Mouse (Mus musculus): ENCODE measurements around the gene Whamm. TPM values are rescaled to one million over a fixed set of nuclear protein-coding genes. Genes with fewer than 3 reads are reported as not detected.
A peak's percentile ranks its signal among the peaks of the same experiment; 100 is the strongest.

Whamm gene
- total RNA-seq, 2 experiments from 2014 or later: 7.5 to 9.0 TPM

DNA sequence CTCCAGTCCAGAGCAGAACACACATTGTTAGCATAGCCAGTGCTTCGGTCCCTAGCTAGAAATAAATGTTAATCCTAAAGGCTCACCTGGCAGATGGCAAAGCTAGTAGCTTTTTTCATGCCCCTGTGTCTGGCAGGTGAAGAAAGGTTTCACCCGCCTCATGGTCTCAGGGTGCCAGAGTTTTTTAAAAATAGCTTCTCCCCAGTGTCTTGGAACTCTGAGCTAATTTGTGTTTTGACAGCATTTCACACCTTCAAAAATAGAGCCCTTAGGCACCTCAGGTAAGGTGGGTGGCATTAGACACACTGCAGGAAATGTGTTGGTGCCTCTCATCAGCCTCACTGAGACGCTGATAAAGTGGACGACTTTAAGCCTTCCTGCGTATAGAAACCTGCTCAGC, 24.0 kb downstream of the Whamm start:
- DNase-seq (ENCODE audit: low spot score in 2 of 2): no peak

DNA sequence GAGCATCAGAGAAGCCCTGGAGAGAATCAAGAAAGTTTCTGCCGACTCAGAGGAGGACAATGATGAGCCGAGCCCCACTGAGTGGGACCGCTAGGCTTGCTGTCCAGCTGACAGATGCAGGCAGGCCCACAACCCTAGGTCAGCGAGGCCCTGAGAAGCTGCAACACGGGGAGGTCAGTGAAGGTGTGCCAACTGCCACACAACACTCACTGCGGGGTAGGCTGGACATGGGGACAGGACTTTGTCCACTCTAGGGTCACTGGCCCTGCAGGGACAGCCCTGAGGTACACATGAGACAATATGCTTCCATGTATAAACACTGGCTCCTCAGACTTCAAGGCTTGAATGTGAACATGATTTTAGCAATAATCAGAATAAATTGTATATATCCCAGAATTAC, 25.0 kb downstream of the Whamm start:
- DNase-seq (ENCODE audit: low spot score in 2 of 2): no peak

DNA sequence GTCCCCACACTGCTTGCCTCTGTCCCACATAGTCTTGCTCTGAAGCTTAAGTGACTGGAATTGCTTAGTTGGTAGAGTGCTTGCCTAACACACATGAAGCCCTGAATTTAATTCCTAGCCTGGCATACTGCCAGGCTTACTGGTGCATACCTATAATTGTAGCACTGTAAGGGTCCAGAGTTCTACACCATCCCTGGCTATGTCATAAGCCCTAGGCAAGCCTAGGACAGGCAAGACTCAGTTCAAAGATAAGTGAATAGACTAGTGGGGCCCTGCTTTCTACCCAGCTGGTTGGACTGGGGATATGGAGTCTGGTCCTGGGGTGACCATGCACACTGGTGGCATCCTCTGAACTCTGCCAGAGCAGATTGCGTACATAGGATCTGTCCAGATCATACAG, 26.6 kb downstream of the Whamm start:
- DNase-seq (ENCODE audit: low spot score in 2 of 2): no peak

DNA sequence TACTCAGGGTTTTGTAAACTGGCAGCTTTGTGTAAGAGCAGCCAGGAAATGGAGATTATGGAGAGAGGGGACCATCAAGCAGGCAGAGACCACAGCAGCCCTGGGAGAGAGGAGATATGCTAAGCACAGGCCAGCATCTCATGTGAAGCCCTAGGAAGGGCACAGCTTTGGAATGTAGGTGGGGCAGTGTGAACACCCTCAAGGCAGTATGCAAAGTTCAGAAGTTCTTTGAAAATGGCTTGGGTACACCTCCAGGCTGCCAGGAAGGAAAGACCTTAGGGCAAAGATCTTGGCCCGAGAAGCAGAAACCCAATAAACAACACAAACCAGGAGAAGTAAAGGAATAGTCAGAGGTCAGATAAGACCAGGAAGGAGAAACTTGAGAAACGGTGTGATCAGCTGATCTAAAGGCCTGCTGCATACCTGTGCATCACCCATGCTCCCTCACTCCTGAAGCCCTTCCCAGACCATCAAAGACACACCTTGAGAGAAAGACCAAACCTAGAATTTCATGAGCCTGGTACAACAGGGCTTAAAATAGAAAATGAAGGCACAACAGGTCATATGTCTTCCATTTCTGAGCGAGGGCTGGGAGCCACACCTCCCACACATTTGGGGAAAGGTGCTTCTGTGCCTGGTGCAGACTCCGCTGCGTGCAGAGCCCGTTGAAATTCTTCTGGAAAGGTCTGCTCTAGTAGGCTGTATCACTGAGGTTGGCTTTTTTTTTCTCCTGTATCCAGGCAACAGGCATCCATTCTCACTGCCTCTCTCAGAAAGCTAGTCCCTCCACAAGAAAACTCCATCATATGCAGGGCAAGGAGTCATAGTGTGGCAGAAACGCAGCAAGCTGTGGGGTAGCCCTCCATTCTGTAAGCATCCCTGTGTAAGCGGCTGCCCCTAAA, 28.6 kb downstream of the Whamm start:
- DNase-seq (ENCODE audit: low spot score in 2 of 2): no peak

DNA sequence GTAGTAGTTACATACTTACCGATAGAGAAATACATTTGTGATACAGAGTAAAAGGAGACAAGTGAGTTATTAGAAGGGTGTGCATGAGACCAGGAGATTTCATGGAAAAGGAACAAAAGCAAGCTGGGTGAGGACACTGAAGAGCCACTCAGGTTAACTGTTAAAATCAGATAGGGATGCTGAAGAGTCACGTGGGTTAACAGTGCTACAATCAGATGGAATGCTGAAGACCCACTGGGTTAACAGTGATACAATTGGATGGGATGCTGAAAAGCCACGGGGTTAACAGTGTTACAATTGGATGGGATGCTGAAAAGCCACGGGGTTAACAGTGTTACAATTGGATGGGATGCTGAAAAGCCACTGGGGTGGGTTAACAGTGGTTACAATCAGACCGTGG, 33.9 kb downstream of the Whamm start:
- no peak for DNase-seq (ENCODE audit: low spot score in 2 of 2)

DNA sequence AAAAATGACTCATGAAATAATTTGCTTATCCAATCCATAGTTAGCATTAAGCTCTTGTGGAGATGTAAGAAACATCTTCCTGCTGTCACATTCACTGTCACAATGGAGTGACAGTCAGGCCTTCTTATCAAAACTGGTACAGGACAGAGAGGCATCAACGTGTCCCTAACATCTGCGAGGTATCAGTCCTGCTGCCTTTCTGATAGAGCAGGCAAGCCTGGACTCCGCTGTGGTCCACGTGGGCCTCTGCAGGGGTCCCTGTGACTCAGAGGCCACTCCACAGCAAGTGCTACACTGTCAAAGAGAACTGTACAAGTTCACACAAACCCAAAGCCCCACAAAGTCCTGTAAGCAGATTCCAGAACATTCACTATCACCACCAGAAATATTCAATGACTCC, 34.4 kb downstream of the Whamm start:
- no peak for DNase-seq (ENCODE audit: low spot score in 2 of 2)

DNA sequence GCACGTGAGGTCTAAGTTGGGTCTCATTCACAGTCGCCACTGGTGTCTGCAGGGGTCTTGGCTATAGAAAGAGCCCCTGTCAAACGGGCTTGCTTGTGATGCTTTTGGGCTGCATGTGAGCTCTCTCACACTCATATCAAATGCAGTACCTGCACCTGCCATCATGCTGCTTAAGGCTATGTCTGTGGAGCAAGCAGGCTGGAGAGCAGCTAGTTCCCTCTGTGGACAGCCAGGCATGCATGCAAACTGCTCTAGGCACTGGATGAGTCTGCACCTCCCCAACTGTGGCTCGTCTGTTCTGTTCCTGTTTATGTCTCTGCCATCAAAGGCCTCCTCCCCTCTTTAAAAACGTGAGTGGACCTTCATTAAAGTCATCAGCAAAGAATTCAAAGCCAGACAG, 35.4 kb downstream of the Whamm start:
- no peak for DNase-seq (ENCODE audit: low spot score in 2 of 2)

DNA sequence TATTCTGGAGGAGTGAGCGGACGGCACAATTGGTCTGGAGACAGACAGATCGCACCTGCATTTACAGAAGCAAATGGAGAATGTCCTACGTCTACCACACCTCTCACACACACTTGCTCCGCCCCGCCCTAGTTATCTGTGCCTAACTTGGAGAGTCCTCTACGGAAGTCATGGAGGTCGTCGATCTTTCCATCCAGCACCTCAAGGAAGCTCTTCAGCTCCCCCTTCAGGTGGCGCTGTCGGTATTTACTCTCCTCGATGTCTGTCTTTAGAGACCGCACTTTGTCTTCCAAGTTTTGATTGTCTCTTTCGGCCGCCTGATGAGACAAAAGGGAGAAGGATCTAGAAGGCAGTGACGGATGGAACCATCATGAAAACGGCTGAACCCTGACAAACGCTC, 39.1 kb downstream of the Whamm start:
- peak in 1 of 2 experiments; percentile 26 for DNase-seq (ENCODE audit: low spot score in 2 of 2)

DNA sequence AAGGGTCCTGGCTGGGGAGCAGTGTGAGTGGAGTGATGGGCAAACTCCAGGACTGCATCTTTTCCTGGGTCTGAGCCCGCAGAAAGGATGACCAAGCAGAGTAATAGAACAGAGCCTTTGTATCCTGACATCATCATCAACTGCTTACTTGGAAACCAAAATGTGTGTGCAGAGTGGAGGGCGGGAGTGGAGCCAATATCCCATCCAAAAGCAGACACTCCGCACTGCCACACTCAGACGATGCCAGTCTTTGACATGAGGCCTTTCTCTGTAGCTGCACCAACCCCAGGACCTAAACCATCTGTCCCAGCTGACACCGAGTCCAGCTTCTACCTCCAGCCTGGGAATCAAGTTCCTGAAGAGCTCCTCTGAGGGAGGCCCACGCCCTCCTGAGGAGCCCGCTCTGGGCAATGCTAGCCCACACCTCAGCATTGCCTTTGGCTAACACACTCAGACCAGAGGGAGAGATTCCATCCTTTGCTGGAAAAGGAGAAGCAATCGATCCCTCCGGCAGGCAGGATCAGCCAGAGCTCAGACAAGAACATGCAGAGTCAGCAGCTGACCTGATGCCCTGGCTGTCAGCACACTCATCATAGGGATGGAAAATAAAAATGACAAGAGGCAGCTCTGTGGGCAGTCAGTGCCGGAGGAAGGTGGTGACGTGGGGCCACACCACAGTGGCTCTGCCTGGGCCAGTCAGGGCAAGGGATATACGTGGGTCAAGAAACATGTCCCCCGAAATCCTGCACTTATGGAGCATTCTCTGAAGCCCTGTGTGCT, 42.0 kb downstream of the Whamm start:
- DNase-seq (ENCODE audit: low spot score in 2 of 2): no peak

DNA sequence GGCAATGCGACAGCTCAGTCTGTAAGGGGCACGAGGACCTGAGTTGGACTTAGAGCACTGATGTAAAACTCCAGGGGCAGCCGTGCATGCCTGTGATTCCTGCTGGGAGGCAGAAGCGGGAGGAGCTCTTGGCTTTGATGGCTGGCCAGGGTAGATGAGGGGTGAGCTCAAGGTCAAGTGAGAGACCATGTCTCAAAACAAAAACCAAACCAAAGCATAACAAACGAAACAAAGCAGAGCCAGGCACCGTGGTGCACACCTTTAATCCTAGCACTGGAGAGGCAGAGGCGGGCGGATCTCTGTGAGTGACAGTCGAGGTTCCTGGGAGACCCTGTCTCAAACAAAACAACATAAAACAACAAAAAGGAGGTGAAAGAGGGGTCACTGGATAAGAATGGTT, 44.0 kb downstream of the Whamm start:
- DNase-seq (ENCODE audit: low spot score in 2 of 2): no peak

DNA sequence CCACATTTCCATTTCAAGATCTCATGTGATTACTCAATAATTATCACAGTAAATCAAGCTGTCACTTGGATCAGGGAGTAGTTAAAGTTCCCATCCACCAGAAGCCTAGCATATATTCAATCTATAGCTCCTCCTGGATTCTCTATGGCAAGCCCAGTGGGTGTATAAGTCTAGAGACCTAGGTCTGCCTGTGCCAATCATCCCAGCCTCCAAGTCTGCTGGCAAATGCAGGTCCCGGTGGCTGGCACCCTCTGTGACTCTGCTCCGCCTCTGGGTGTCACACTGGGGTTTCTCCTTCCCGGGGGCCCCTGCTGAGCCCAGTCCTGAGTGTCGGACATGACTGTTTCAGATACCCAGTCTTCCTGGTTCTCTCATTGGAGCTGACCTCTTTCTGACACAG, 51.7 kb downstream of the Whamm start:
- no peak for DNase-seq (ENCODE audit: low spot score in 2 of 2)

DNA sequence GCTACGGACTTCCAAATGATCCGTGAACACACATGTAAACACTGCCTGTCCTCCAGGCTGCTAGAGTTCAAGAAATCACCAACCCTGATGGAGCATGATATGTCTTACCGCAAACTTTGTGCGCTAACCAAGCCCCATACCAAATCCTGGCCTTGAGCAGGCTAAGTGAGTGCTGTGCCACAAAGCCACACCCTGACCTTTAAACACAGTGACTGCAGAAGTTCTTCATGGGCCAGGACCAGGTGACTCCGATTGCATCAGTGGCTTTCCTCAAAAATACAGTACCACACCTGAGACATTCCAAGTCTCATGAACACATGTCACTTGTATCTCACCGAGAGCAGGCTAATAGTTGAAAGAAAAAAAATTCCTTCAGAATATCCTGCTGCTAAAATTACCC, 52.7 kb downstream of the Whamm start:
- no peak for DNase-seq (ENCODE audit: low spot score in 2 of 2)

DNA sequence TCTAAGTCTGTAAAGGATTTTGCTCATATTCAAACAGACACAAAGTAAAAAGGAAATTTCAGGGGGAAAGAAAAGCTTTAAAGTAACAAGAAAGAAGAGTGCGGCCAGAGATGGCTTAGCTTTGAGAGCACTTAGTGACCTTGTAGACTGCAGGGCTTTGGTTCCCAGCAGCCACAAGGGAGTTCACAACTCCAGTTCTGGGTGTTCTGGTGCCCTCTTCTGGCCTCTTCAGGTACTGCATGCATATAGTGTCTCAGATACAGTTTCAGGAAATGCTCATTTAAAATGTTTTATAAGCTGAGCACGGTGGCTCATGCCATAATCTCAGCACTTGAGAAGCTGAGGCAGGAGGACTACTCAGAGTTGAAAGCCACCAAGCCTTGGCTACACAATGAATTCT, 55.4 kb downstream of the Whamm start:
- no peak for DNase-seq (ENCODE audit: low spot score in 2 of 2)

DNA sequence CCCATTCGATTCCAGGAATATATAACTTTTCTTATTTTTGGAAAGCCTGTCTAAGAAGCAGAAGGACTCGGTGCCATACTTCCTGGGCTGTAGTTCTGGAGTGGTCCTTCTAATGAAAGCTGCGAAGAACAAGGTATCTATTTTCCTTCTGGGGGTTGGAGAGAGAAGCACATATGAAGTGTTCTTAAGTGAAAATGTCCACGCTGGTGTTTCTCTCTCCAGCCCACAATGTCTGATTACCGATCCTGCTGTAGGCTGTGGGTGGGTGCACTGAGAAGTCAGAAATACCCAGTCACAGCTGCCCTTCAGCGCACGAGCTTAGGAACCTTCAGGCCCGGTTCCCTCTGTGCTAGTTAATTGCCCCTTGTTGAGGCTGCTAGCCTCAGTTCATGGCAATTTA, 60.2 kb downstream of the Whamm start:
- DNase-seq (ENCODE audit: low spot score in 2 of 2): no peak

DNA sequence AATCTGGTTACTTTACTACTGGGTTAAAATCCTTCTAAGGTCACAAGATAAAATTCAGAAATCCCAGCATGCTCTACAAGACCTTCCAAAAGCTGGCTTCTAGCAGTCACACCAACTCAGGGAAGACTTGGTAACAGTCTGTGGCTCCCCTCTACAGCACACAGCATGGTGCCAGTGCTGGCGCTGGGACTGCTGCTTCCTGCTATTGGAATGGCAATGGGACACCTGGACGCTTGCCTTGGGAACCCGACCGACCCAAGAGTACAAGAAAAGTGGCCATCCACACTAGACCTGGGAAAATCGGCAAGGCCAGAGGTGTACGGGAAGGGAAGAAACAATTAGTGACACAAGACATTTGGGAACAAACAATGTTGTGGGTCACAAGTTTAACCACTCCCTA, 61.5 kb downstream of the Whamm start:
- no peak for DNase-seq (ENCODE audit: low spot score in 2 of 2)

DNA sequence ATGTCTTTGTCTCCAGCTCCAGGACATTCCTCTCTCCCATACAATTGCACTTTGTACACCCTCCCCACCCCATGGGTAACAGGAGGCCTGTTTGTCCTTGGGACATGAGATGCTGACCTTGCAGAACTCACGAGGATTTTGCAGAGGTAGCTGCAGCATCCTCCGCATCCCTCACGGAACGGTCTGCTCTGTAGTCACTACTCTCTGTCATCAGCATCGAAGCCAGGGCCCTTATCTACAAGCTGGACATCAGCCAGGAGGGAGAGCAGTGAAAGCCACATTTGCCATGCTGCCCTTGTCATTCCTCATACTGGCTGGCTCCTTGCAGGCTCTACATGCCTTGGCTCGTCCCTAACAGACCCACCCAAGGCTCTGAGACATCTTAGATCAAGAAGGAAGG, 70.0 kb downstream of the Whamm start:
- no peak for DNase-seq (ENCODE audit: low spot score in 2 of 2)

DNA sequence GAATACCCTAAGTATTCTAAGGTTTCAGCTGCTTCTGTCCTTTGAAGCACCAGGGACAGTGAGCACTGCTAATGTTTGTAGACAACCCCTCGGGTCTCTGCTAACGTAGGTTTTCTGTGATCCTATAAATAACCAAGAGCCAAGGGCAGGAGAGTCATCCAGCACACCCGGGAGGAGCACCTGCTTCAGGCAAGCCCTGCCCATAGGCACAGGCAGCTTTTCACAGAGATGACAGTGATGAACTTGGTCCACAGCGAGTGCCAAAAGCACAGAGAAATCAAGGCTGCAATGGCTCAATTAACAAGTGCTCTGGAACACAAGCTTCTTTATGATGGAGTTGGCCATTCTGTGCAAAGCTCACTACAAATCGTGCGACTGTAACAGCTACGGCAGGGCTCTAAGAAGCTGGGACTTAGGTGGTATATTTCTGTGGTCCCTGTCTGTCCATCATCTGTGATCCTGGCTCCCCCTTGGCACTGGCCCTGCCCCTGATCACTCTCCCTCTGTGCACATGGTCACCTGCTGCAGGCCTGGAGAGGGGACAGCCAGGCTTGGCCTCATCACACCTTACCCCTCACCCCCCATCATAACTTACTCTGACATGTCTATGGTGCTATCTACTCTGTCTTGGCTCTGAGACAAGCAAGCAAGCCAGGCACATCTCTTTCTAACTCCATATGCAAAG, 73.6 kb downstream of the Whamm start:
- no peak for DNase-seq (ENCODE audit: low spot score in 2 of 2)

Other genes with a start within 250 kb of the Whamm start
- 1,000 to 10,000 TPM; 1,161 to 1,216 TPM for gene Rps17, start 226.0 kb upstream of the Whamm start, total RNA-seq (2021)
- 10 to 100 TPM in 1 of 2 experiments, 1 to 10 TPM in 1; 7.2 to 10.9 TPM for gene Cpeb1, start 115.8 kb upstream of the Whamm start, total RNA-seq (2021)
- gene Ap3b2, start 77.3 kb upstream of the Whamm start, total RNA-seq (2021): 1 to 10 TPM; 4.9 to 5.9 TPM
- gene BC048679, start 73.0 kb upstream of the Whamm start, total RNA-seq (2021): not detected
- 100 to 1,000 TPM; 152 to 158 TPM for gene Fsd2, start 4.3 kb upstream of the Whamm start, total RNA-seq (2021)
- gene Homer2, start 136.3 kb downstream of the Whamm start, total RNA-seq (2021): 10 to 100 TPM; 22.3 to 23.3 TPM
- gene Ramac, start 191.7 kb downstream of the Whamm start, total RNA-seq (2021): 10 to 100 TPM; 31.5 to 35.9 TPM
- 10 to 100 TPM; 28.6 to 30.5 TPM for gene 3110040N11Rik, start 218.2 kb downstream of the Whamm start, total RNA-seq (2021)

Measured in gastrocnemius, postnatal 4 days (tissue).